Mouse (Mus musculus): ENCODE results near the gene Bcl9. TPM values are rescaled to one million over a fixed set of nuclear protein-coding genes. Genes with fewer than 3 reads are reported as not detected.

Gene Bcl9
- polyA plus RNA-seq, 1 experiment from 2014 or later, result 73.5 TPM

DNA sequence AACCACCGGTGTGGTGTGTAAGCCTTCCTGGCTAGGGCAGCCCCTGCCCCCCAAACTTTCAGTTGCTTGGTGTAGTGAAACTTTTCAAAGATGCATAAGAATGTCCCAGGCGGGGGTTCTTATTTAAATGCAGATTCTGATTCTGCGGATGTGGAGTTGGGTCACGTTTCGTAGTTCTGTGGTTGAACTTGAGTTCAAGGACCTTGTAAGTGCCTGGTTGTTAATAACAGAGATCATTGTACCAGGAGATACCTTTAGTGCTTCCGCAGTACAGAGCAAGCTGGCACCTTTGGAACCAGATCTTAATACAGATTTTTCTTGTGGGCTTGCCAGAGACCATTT lies 138.2 kb downstream of the Bcl9 start:
- Histone ChIP-seq H3K27me3 (replicated peaks; ENCODE audit: low read depth, poor library complexity, severe bottlenecking) (no peaks in the 10 kb centered on the region), H3K36me3 (replicated peaks) (peaks cover 5% of the 10 kb centered on the region; the same call in 1 of the 2 replicates), H3K4me3 (peak overlapping the region; percentile 79), H3K27ac (replicated peaks) (peak overlapping the region; percentile 90), H3K9me3 (no peaks in the 10 kb centered on the region), H3K4me1 (peaks cover 16% of the 10 kb centered on the region)
- no peak for DNase-seq (ENCODE audit: low spot score)
- 9% methylated on average over 6 of the region's 6 CpGs for WGBS

DNA sequence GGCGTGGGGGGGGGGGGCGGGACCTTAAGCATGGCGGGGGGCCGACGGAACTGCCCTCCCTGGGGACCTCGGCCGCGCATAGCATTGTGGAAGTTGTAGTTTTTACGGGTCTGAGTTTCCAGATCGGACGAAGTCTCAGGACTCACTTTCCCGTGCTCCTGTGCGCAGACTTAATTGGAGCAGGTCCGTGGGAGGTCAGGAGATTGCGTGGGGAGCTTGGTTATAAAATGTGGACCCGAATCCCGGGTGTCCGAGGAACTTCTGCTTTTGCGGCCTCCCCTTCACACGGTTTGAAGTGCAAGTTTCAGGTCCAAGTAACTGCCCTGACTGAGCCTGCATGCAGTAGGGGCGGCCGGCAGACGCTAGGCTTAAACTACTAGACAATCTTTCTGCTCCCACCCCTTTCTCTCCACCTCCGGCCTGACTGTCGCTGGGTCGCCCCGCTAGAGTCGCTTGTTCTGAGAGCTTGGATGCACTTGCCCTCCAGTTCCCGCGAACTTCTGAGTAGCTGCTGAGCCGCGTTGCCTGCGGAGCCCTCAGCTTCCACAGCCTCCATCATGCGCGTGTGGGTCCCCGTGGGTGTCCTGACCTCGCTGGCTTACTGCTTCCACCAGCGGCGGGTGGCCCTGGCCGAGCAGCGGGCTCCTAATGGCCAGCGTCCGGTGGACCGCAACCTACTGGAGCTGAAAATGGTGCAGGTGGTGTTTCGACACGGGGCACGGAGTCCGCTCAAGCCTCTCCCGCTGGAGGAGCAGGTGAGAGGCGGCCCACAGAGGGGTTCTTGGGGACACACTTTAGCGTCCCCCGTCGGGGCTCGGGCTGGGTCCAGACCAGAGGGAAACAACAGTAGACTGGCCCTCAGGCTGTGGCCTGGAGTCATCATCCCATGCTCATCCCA lies 138.9 kb downstream of the Bcl9 start, which contains the start of gene Acp6:
TSS of gene Acp6 (plus strand) at position 167 of the 898 bp plus-strand sequence.
- peaks cover 5% of the 10 kb centered on the region; the same call in 1 of the 2 replicates for H3K36me3 ChIP-seq (replicated peaks)

DNA sequence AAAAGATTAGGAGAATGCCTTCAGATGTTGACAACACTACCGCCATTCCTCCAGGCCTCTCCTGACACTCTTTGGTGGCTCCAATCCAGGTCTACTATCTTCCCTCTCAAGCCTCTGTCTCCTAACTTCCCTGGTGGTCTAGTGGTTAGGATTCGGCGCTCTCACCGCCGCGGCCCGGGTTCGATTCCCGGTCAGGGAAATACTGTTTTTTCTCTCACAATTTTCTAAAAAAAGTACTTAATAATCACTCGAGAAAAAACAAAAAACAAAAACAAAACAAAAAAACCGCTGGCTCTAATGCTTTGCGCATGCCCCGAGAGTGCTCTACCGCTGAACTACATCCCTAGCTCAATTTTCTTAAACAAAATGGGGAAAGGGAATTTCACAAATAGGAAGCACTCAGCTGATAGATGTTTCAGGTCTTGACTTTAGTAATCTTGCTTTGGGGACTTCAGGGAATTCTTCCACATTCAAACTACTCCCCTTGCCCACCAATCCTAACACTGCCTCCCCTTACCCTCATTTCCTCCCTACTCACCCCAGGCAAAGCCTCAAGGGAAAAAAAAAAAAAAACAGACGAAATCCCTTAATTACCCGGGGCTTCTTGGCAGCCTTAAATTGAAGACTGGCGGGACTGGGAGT lies 139.6 kb downstream of the Bcl9 start:
- Histone ChIP-seq H3K27ac (replicated peaks) (peak overlapping the region; percentile 90; the same call in 1 of the 2 replicates), H3K36me3 (replicated peaks) (no peaks in the 10 kb centered on the region), H3K9me3 (no peaks in the 10 kb centered on the region), H3K4me1 (peaks cover 16% of the 10 kb centered on the region), H3K4me3 (peak overlapping the region; percentile 79), H3K27me3 (replicated peaks; ENCODE audit: low read depth, poor library complexity, severe bottlenecking) (no peaks in the 10 kb centered on the region)
- DNase-seq (ENCODE audit: low spot score), result peak; percentile 84
- WGBS, result under 1% methylated on average over 17 of the region's 17 CpGs

More for the DNA sequence above, 138.9 kb downstream of the Bcl9 start, which contains the start of gene Acp6:
- peak; percentile 92 for DNase-seq (ENCODE audit: low spot score)
- Histone ChIP-seq H3K27me3 (replicated peaks; ENCODE audit: low read depth, poor library complexity, severe bottlenecking) (no peaks in the 10 kb centered on the region), H3K27ac (replicated peaks) (peak within 1 kb of the TSS; percentile 90), H3K4me3 (peak within 1 kb of the TSS; percentile 79), H3K4me1 (peaks cover 16% of the 10 kb centered on the region), H3K9me3 (no peaks in the 10 kb centered on the region)
- WGBS, result under 1% methylated on average over 54 of the region's 54 CpGs

DNA sequence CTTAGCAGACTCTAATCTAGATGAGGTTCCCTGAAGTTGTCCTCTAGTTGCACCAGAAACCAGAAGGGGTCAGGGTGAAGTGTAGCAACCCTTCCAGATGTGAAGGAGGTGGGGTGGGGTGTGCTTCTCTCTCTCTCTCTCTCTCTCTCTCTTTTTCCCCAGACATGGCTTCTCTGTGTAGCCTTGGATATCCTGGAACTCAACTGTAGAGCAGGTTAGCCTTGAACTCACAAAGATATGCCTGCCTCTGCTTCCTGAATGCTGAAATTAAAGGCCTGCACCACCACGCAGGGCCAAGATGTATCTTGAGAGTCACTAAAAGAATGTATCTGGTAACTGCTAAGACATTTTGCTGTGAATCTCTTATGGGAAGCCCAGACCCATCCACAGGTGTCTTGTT lies 140.4 kb downstream of the Bcl9 start:
- Histone ChIP-seq H3K36me3 (replicated peaks) (no peaks in the 10 kb centered on the region), H3K4me3 (no peak overlapping the region), H3K9me3 (no peaks in the 10 kb centered on the region), H3K27me3 (replicated peaks; ENCODE audit: low read depth, poor library complexity, severe bottlenecking) (no peaks in the 10 kb centered on the region), H3K4me1 (peaks cover 16% of the 10 kb centered on the region), H3K27ac (replicated peaks) (no peak overlapping the region)
- WGBS, result 89% methylated on average over 1 of the region's 1 CpGs
- no peak for DNase-seq (ENCODE audit: low spot score)

DNA sequence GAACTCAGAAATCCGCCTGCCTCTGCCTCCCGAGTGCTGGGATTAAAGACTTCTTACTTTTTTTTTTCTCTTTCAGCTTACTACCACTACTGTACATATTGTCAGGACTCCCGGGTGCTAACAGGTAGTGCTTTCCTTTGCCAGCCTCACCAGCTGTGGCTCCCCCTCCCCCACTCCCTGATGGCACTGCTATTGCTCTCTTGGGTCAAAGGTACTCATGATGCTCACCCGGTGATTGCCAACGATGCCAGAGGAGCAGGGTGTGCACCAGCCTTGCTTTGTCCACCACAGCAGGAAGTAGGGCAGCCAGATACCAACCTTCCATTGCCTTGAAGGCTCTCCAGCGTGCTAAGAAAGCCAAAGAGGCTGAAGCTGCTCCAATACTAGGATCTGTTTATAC lies 141.3 kb downstream of the Bcl9 start:
- H3K27me3 ChIP-seq (replicated peaks; ENCODE audit: low read depth, poor library complexity, severe bottlenecking), result no peaks in the 10 kb centered on the region
- 89% methylated on average over 6 of the region's 6 CpGs for WGBS

More for the DNA sequence above, 141.3 kb downstream of the Bcl9 start:
- H3K4me1 ChIP-seq, result peaks cover 18% of the 10 kb centered on the region
- no peaks in the 10 kb centered on the region for H3K36me3 ChIP-seq (replicated peaks)
- no peak overlapping the region for H3K4me3 ChIP-seq
- no peak overlapping the region for H3K27ac ChIP-seq (replicated peaks)
- no peak for DNase-seq (ENCODE audit: low spot score)
- H3K9me3 ChIP-seq, result no peaks in the 10 kb centered on the region

Other genes with a start within 250 kb of the Bcl9 start
- gene Acp6, start 139.1 kb downstream of the Bcl9 start, polyA plus RNA-seq (2016; fragmentation: Nextera tagmentation; extraction: Ambion mirVana), result 31.0 and 32.6 TPM in 2 replicates
- gene Olfr1402, start 124.1 kb upstream of the Bcl9 start, polyA plus RNA-seq (2016; fragmentation: Nextera tagmentation; extraction: Ambion mirVana), result not detected in 2 replicates

All from embryonic facial prominence, embryonic 10.5 days (tissue).